Mouse (Mus musculus) heart, embryonic 13.5 days (tissue): ENCODE measurements around the gene Hyal3. TPM values are rescaled to one million over a fixed set of nuclear protein-coding genes. Genes with fewer than 3 reads are reported as not detected.

ENCODE experiments used
- ATAC-seq: fragments of 200-750 bp; cut with Nextera tagmentation; 2 replicates; pipeline ENCODE4 v1.8.0; 2017; ENCODE audit warnings: moderate TSS enrichment; ENCODE audit not compliant: insufficient number of reproducible peaks, low FRiP score, low TSS enrichment; ENCODE audit errors: extremely low read depth
- H3K27ac ChIP-seq: fragments of 300-500 bp; sonication (generic); replicated peaks from 2 replicates; pipeline ENCODE4 v1.5.1; 2015; ENCODE audit warnings: moderate library complexity, mild to moderate bottlenecking, inconsistent platforms
- H3K27me3 ChIP-seq: fragments of 300-500 bp; sonication (generic); replicated peaks from 2 replicates; pipeline ENCODE4 v1.6.1; 2015; ENCODE audit warnings: mild to moderate bottlenecking, inconsistent platforms
- H3K36me3 ChIP-seq: fragments of 300-500 bp; sonication (generic); 2 replicates; pipeline ENCODE4 v1.6.1; 2015; ENCODE audit warnings: mild to moderate bottlenecking, inconsistent platforms
- H3K4me1 ChIP-seq: fragments of 300-500 bp; sonication (generic); 2 replicates; pipeline ENCODE4 v1.6.1; 2015; ENCODE audit warnings: inconsistent platforms
- H3K4me2 ChIP-seq: fragments of 300-500 bp; sonication (generic); 2 replicates; pipeline ENCODE4 v1.6.1; 2015; ENCODE audit warnings: inconsistent platforms, mild to moderate bottlenecking, moderate library complexity
- H3K4me3 ChIP-seq: fragments of 300-500 bp; sonication (generic); 2 replicates; pipeline ENCODE4 v1.5.1; 2015; ENCODE audit warnings: moderate library complexity, mild to moderate bottlenecking, inconsistent platforms
- H3K9ac ChIP-seq: fragments of 300-500 bp; sonication (generic); 2 replicates; pipeline ENCODE4 v1.6.1; 2015; ENCODE audit warnings: inconsistent platforms, mild to moderate bottlenecking, moderate library complexity
- H3K9me3 ChIP-seq: fragments of 300-500 bp; sonication (generic); 2 replicates; pipeline ENCODE4 v1.6.1; 2016; ENCODE audit warnings: inconsistent platforms
- WGBS: fragments of 180-500 bp; shearing (Covaris S2); methylation state at CpG from one replicate; pipeline ENCODE4 v1.1.7; 2015; ENCODE audit warnings: mixed read lengths; 5-methylcytosine and 5-hydroxymethylcytosine counted together
- polyA plus RNA-seq: library from polyadenylated mRNA; unstranded; fragments of >200 nt; fragmentation: Nextera tagmentation; extraction: Ambion mirVana; gene quantifications from 2 replicates; pipeline ENCODE4 v1.2.1, GENCODE M21; 2015

Gene Hyal3
- polyA plus RNA-seq, 1 experiment from 2014 or later: 0.68 TPM

DNA sequence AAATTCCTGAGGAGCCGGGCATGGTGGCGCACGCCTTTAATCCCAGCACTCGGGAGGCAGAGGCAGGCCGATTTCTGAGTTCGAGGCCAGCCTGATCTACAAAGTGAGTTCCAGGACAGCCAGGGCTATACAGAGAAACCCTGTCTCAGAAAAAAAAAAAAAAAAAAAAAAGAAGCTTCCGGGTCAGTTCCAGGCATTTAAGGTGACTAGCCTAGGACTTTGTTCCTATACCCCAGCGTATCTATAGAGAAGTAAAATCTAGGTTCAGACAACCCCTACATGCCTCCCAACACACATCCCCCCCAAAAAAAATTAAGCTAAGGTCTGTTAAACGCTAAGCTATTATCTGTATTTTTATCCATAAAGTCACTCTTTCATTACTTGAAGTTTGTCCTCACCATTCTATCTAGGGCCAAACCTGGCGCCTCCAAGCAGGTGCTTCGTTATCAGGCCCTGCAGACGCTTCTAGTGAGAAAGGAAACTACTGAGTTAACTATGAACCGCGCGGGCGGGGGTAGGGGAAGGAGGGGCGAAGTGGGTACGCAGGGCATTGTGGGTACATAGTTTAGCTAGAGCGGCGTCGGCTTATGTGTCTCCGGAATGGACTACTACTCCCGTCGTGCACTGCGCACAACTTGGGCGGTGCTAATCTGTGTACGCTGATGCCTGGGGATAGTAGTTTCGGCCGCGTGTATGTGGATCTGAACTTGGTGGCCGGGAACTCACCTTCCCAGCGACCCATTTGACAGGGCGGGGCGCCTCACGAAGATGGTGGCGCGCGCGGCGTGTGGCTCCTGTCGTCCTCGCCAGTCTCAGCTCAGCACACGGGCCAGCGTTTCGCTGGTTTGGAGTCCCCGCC is 6.6 kb downstream of the Hyal3 start, which contains the start of gene Ifrd2:
Gene Ifrd2, plus strand, starts transcription at position 669 of the 859 bp plus-strand sequence.
- Histone ChIP-seq H3K4me1 (peaks cover 53% of the 10 kb centered on the region), H3K4me2 (peak within 1 kb of the TSS; percentile 87), H3K36me3 (peaks cover 49% of the 10 kb centered on the region), H3K9ac (peak within 1 kb of the TSS; percentile 91), H3K27me3 (no peaks in the 10 kb centered on the region), H3K4me3 (peak within 1 kb of the TSS; percentile 87), H3K27ac (peak within 1 kb of the TSS; percentile 75), H3K9me3 (no peaks in the 10 kb centered on the region)
- 11% methylated on average over 46 of the region's 46 CpGs for WGBS
- peak; percentile 95 for ATAC-seq

DNA sequence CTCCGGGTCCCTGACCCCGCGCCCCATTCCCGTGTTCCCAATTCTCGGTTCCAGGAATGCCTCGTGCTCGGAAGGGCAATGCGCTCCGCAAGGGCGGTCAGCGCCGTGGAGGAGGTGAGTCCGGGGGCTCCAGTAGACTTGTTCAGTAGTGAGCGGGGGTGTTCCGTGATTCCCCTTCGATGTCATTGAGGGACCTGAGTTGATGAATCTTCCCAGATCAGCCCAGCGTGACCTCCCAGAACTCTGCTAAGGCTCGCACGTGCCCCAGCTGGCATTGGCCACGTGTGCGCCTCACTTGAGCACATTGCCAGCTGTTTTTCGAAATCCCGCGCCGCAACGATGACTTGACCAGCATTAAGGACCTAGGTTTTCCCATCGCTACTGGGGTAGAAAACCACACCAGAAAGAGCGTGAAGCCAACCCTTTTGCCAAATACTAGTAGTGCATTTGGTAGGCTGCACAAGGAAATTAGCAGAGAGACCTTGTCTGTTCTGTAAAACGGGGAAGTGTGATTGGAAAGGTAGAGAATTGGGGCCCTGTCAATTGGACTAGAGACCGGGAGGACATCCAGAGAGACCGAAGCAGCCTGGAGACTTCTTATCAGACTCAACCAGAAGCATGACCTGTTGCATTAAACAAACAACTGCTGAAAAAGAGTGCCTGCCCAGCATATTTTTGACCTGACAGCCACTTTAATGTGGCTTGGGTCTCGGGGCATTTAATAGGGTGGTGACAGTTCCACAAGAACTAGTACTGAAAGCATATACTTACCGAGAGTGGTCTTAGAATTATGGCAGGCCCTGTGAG is 7.4 kb downstream of the Hyal3 start:
- Histone ChIP-seq H3K9ac (peak overlapping the region; percentile 91), H3K27ac (peak overlapping the region; percentile 75), H3K4me2 (peak overlapping the region; percentile 87), H3K9me3 (no peaks in the 10 kb centered on the region), H3K36me3 (peaks cover 55% of the 10 kb centered on the region), H3K4me1 (peaks cover 55% of the 10 kb centered on the region), H3K4me3 (peak overlapping the region; percentile 87), H3K27me3 (no peaks in the 10 kb centered on the region)
- 1% methylated on average over 33 of the region's 33 CpGs for WGBS
- ATAC-seq: no peak

DNA sequence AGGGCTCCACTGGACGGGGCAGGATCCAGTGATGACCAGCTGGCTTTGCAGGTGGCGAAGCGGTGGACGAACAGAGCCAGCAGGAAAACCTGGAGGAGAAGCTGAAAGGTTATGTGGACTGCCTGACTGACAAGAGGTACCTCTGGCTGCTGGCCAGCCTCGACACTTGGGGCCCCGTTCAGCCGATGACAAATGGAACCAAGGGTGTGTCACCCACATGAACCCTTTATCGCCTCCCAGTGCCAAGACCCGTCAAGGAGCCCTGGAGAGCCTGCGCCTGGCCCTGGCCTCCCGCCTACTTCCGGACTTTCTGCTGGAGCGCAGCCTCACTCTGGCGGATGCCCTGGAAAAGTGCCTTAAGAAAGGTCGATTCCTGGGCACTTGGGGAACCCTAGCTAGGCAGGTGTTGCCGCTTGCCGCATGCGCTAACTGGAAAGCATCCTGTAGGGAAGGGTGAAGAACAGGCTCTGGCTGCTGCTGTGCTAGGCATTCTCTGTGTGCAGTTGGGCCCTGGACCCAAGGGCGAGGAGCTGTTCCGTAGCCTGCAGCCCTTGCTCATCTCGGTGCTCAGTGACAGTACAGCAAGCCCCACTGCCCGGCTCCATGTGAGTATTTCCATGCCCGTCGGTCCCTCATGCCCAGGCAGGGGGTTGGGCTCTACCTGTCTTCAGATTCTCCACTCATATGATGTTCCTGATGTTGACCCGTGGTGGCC is 9.6 kb downstream of the Hyal3 start:
- H3K4me3 ChIP-seq: peak overlapping the region; percentile 87
- H3K4me1 ChIP-seq: peaks cover 73% of the 10 kb centered on the region
- H3K9me3 ChIP-seq: no peaks in the 10 kb centered on the region
- ATAC-seq: no peak
- H3K36me3 ChIP-seq: peaks cover 60% of the 10 kb centered on the region
- WGBS: 63% methylated on average over 25 of the region's 25 CpGs
- peak overlapping the region; percentile 56 for H3K27ac ChIP-seq
- H3K4me2 ChIP-seq: peak overlapping the region; percentile 87
- peak overlapping the region; percentile 91 for H3K9ac ChIP-seq
- H3K27me3 ChIP-seq: no peaks in the 10 kb centered on the region

DNA sequence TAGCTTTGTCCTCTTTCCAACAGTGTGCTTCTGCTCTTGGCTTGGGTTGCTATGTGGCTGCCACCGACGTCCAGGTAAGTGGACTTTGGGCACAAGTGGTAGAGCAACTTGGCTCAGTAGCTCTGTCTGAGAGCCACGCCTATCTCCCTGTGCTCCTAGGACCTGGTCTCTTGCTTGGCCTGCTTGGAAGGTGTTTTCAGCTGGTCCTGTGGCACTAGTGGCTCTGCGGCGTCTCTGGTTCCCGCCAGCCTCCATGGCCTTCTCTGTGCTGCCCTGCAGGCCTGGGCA is 10.1 kb downstream of the Hyal3 start:
- H3K36me3 ChIP-seq: peaks cover 65% of the 10 kb centered on the region
- no peak overlapping the region for H3K4me2 ChIP-seq
- H3K4me3 ChIP-seq: no peak overlapping the region
- WGBS: 94% methylated on average over 6 of the region's 6 CpGs
- peak overlapping the region; percentile 91; the same call in 1 of the 2 replicates for H3K9ac ChIP-seq
- no peaks in the 10 kb centered on the region for H3K27me3 ChIP-seq
- no peak for ATAC-seq
- no peaks in the 10 kb centered on the region for H3K9me3 ChIP-seq
- H3K27ac ChIP-seq: peak overlapping the region; percentile 56; the same call in 1 of the 2 replicates
- H3K4me1 ChIP-seq: peaks cover 75% of the 10 kb centered on the region

DNA sequence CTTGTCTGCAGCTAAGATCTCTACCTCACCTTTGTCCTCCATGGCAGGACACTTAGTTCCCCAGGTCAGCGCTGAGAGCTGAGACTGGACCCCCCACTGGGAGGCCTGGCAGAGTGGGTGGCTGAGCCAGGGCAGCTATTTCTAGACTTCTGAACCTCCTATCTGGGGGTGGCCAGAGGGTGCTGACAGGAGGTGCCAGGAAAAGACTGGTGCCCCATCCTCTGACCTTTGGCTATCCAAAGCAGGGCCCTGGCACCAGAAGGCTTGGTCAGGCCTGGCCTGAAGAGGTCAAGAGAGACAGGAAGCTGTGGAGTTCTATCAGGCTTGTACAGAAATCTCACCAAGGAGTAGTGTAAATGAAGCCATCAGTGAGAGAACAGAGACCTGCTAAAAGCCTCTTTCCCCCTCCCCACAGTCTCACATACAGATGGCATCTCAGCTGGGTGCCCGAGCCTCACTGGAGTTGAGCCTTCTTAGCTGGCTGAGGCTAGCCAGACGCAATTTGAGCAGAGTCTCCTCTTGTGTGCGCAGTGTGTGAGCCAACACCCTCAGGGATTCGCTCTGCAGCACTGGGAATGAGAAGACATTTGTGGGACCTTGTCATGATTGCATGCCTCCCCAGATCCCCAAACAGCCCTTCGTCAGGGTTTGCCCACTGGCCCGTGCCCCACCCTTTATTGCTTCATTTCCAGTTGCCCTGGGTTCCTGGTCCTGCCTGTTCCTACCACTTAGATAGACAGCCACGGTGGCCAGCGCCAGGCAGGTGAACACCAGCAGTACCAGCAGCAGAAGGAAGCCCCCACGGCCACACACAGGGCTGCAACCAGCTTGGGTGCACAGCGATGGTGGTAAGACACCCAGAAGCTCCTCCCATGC is 12.7 kb downstream of the Hyal3 start:
- H3K9me3 ChIP-seq: no peaks in the 10 kb centered on the region
- peak overlapping the region; percentile 40 for H3K27ac ChIP-seq
- 0 out of 2 replicates have a peak, but pooled peaks cover under 1% of the 10 kb centered on the region for H3K27me3 ChIP-seq
- H3K4me1 ChIP-seq: peaks cover 84% of the 10 kb centered on the region
- peaks cover 66% of the 10 kb centered on the region for H3K36me3 ChIP-seq
- peak overlapping the region; percentile 18; the same call in 1 of the 2 replicates for H3K4me2 ChIP-seq
- H3K9ac ChIP-seq: peak overlapping the region; percentile 38
- no peak overlapping the region for H3K4me3 ChIP-seq
- ATAC-seq: no peak
- 71% methylated on average over 11 of the region's 11 CpGs for WGBS

DNA sequence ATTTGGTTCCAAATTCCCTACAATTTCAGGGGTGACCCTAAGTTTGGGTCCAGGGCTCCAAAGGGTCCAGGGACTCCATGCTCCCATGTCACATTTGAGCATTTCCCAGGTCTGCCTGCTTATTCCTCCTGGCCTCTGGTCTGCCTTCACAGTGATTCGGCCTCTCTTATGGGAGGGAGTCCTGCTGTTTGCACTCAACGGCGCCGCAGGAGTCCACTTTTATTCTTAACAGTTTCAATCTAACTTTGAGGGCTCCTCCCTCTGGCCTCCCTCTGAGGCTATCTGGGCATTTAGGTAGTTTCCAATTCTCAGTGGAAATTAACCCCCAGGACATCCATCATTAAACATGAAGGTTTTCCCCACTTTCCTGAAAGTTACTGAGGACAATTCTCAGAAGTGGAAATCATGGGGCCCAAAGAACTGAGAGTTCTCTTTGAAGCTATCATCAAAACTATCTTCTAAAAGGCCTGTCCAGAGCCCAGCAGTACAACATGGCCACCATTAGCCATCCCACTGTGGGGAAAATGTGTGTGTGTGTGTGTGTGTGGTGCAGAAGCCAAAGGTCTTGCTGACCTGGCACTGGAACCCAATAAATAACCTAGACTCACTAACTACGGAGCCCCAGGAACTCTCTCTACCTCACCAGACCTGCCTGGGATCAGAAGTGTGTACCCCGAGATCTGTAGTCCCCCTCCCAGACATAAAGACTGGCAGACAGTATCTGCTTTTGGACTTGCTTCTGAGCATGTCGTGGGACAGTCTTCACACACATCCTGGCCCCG is 13.9 kb downstream of the Hyal3 start:
- Histone ChIP-seq H3K36me3 (peaks cover 61% of the 10 kb centered on the region), H3K9me3 (no peaks in the 10 kb centered on the region), H3K4me3 (no peak overlapping the region), H3K27ac (0 out of 2 replicates have a peak overlapping the region, but pooled peaks have one; percentile 20), H3K27me3 (peaks cover 12% of the 10 kb centered on the region), H3K4me2 (no peak overlapping the region), H3K4me1 (peaks cover 73% of the 10 kb centered on the region), H3K9ac (no peak overlapping the region)
- WGBS: 81% methylated on average over 8 of the region's 8 CpGs
- no peak for ATAC-seq

DNA sequence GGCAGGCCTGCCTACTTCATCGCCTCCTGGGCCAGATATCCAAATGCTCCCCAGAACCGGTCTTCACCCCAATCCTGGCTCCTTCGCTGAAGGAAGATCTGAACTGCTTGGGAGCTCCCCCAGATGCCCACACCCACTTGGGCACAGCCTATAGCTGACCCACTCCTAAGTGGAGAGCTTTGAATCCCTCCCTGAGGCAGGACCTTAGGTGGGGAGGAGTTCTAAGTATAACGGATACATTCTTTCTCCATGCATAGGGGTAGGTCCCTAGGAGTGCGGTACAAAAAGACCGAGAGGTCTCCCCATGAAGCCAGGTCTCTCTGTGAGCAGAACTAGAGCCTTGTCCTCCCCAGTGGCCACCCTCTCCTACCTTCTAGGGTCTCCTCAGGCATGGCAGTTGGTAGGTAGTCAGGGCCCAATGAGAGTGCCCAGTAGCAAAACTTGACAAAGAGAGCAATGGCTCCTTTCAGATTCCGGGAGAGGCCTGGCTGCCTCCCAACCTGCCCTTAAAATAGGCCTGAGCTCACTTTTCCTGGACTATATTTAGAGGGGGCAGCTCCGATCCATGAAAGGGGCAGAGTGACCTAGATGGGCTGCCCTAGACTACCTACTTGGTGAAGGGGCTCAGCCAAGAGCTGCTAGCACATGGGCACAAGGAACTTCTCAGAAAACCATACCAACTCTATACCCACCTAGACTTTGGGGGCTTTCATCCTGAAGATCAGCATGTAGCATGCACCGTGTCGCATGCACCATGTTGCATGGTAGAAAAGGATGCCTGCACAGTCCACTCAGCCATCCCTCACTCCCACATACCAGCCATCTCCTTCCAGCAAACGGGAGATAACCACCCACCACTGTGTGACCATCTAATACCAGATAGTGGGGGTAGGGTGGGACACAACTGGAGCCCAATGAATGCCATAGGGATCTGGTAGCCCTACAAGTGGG is 16.3 kb downstream of the Hyal3 start:
- Histone ChIP-seq H3K36me3 (peaks cover 42% of the 10 kb centered on the region), H3K4me2 (peak overlapping the region; percentile 69), H3K4me1 (peaks cover 55% of the 10 kb centered on the region), H3K9me3 (no peaks in the 10 kb centered on the region), H3K4me3 (peak overlapping the region; percentile 43), H3K27ac (peak overlapping the region; percentile 98), H3K9ac (peak overlapping the region; percentile 82), H3K27me3 (peaks cover 35% of the 10 kb centered on the region)
- WGBS: 58% methylated on average over 11 of the region's 11 CpGs
- peak; percentile 54 for ATAC-seq

DNA sequence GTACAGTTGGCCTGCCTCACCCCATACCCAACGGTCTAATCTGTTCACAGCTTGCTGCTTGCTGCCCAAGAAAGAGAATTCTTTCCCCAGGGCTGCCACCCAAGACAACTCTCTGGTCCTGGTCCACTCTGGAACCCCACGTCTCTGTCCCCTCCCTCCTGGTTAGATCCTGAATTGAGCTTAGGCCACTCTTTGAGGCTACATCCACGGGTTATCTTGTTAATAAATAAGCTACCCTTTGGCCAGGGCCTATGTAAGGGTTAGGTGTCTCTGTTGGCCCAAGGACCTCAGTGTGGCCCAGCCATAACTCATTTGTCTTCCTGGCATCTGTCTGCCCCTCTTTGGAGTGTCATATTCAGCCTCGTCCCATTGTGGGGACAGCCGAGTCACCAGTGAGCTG is 17.8 kb downstream of the Hyal3 start:
- ATAC-seq: no peak
- Histone ChIP-seq H3K9me3 (no peaks in the 10 kb centered on the region), H3K36me3 (peaks cover 27% of the 10 kb centered on the region), H3K4me1 (peaks cover 53% of the 10 kb centered on the region), H3K27ac (no peak overlapping the region), H3K4me3 (no peak overlapping the region), H3K9ac (no peak overlapping the region), H3K27me3 (peaks cover 35% of the 10 kb centered on the region), H3K4me2 (no peak overlapping the region)
- 77% methylated on average over 5 of the region's 5 CpGs for WGBS

DNA sequence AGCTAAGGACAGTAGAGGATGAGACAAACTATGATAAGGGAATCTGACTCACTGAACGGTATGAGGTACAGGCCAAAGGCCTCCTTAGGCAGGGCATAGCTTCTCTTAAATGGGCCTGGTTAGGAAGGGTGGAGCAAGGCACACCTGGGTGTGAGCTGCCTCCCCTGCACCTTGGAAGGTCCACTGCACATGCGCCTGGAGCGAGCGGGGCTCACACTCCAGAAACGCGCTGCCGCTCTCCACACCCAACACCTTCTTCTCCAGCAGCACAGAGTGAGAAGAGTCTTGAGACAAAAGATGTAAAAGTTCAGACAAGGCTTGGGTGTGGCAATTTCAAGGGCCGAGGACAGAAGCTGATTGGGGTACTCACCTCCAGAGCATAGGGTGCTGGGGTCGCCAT is 18.8 kb downstream of the Hyal3 start:
- Histone ChIP-seq H3K27me3 (peaks cover 35% of the 10 kb centered on the region), H3K4me1 (peaks cover 49% of the 10 kb centered on the region)
- WGBS: 81% methylated on average over 9 of the region's 9 CpGs

More for the DNA sequence above, 18.8 kb downstream of the Hyal3 start:
- Histone ChIP-seq H3K36me3 (peaks cover 16% of the 10 kb centered on the region), H3K4me3 (no peak overlapping the region), H3K4me2 (0 out of 2 replicates have a peak overlapping the region, but pooled peaks have one; percentile 4), H3K9ac (peak overlapping the region; percentile 37; the same call in 1 of the 2 replicates), H3K9me3 (no peaks in the 10 kb centered on the region), H3K27ac (no peak overlapping the region)
- no peak for ATAC-seq
